Mouse (Mus musculus) cerebellum, postnatal 14 days (tissue): ENCODE measurements around the gene Lpar4.
A peak's percentile ranks its signal among the peaks of the same experiment; 100 is the strongest.

Experiments used
- DNase-seq, 2 experiments: peaks; one replicate each; pipeline ENCODE4 v3.0.0; 2021; ENCODE audit warnings: mixed read lengths in 2 of 2

Gene Lpar4

GRCm38 (mm10) chrX:106920175-106920827 lies at the start of gene Lpar4:
Gene Lpar4, plus strand, starts transcription at chrX:106920625.
- peak; percentile 2 to 14 for DNase-seq

GRCm38 (mm10) chrX:106871426-106871825 lies 49.0 kb upstream of the Lpar4 start:
- DNase-seq = no peak

GRCm38 (mm10) chrX:106871894-106872293 lies 48.5 kb upstream of the Lpar4 start:
- DNase-seq = no peak

GRCm38 (mm10) chrX:106872315-106872714 lies 48.1 kb upstream of the Lpar4 start:
- no peak for DNase-seq

GRCm38 (mm10) chrX:106897707-106898275 lies 22.6 kb upstream of the Lpar4 start:
- DNase-seq = no peak

GRCm38 (mm10) chrX:106920828-106921619 lies 599 bp downstream of the Lpar4 start:
- no peak for DNase-seq

GRCm38 (mm10) chrX:106924572-106924971 lies 4.1 kb downstream of the Lpar4 start:
- DNase-seq = no peak

- no peak for DNase-seq
Measured at GRCm38 (mm10) chrX:106939326-106939725, 18.9 kb downstream of the Lpar4 start.

GRCm38 (mm10) chrX:106950558-106950957 lies 30.1 kb downstream of the Lpar4 start:
- DNase-seq = no peak

GRCm38 (mm10) chrX:106951016-106951415 lies 30.6 kb downstream of the Lpar4 start:
- DNase-seq = no peak

- no peak for DNase-seq
Measured at GRCm38 (mm10) chrX:106953840-106954239, 33.4 kb downstream of the Lpar4 start.

GRCm38 (mm10) chrX:106962233-106962632 lies 41.8 kb downstream of the Lpar4 start:
- no peak for DNase-seq

- peak; percentile 1 to 7 for DNase-seq
Measured at GRCm38 (mm10) chrX:106964326-106964725, 43.9 kb downstream of the Lpar4 start.
